Mouse (Mus musculus): ENCODE results near the gene Tlk2.
A peak's percentile ranks its signal among the peaks of the same experiment; 100 is the strongest.

The Tlk2 gene

DNA sequence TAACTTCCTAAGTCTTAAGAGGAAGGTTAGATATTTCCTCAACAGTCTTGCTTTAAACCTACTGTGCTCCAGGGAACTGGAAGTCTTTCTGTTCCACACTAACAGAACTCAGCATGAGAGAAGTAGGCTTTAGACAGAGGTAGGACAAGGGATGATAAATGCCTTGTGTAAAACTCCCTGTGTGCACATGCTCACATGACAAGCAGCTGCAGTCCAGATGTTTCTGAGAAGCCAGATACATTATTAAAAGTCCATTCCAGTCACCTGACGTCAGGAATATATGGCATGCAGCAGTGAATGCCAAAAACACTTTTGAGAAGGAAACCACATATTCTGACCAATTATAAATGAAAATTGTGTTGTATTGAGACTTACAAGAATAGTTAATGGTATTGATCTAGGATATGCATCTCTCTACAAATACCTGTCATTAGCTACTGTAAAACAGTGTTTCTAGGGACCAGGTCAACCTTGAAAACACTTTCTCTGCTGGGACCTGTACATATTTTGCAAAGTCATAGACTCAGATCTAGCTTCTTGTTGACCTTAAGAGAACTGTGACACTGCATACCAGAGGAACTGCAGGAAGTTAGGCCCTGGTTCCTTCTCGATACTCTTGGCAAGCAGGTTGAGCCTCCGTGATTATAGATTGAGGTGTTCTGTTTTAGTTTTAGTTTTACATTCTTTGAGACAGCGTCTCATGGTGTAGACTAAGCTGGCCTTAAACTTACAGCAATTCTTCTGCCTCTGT is 83.2 kb downstream of the Tlk2 start:
- no peak for DNase-seq (ENCODE audit: low read depth, low spot score)

DNA sequence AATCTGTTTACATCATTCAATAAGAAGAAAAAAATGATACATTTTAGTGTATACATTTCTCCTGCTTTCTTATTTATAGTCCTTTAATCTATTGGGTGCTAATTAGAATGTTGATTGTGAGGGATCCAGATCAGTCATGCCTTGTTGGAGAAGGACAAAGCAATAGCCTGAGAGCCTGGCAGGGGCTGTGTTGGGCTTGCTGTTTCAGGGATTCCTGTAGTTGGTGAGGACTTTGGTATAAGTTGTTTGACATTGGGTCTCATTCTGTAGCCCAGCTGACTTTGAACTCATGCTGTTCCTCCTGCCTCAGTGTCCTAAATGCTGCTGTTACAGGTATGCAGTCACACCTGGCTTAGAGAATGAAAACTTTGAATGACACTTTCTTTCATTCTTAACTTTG is 85.9 kb downstream of the Tlk2 start:
- no peak for DNase-seq (ENCODE audit: low read depth, low spot score)

DNA sequence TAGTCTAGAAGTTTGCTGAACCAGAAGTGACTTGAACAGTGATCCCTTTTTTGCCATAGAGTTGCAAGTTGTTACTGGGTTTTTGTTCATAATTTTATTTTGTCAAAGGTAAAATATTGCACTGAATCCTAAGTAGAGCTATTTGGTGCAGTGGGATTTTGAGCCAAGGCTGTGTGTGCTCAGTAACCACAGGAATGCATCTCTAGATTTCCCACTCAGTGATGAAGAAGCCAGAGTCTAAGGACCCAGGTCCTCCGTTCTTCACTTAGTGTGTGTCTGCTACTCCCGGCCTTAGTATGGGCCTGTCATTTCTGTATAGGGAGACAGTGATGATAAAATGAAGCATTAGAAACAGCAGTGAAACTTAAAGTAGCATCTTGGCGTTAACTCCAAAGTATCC is 86.4 kb downstream of the Tlk2 start:
- no peak for DNase-seq (ENCODE audit: low read depth, low spot score)

DNA sequence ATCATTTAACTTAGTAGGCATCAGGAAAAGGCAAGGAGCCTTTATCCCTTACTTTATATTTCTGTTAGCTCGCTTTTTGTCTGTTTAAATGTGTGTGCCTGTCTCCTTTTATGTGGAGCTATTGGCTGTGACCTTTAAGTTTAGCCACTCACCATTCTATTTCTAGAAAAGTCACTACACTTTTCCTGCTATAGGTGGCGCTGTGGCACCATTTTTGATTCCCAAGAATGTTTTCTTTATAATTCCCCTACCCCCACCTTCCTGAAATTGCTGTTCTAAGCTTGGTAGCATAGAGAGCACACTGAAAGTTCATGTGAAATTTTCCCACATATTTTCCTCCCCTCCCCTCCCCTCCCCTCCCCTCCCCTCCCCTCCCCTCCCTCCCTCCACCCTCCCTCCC is 91.5 kb downstream of the Tlk2 start:
- DNase-seq (ENCODE audit: low read depth, low spot score) = peak; percentile 39

DNA sequence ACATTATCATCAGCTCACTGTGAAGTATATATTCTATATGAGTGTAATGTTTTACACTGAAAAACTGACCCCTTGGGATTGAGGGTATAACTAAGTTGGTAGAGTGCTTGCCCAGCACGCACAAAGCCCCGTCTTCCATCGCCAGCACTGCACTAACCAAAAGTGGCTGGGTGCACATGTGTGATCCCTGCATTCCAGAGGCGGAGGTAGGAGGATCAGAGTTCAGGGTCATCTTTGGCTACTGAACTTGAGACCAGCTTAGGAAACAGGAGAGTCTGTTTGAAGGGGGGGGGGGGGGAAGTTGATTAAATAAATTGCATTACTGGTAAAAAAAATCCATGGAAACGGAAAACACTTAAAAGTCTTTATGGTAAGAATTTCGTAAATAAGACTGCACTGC is 101.8 kb downstream of the Tlk2 start:
- no peak for DNase-seq (ENCODE audit: low read depth, low spot score)

DNA sequence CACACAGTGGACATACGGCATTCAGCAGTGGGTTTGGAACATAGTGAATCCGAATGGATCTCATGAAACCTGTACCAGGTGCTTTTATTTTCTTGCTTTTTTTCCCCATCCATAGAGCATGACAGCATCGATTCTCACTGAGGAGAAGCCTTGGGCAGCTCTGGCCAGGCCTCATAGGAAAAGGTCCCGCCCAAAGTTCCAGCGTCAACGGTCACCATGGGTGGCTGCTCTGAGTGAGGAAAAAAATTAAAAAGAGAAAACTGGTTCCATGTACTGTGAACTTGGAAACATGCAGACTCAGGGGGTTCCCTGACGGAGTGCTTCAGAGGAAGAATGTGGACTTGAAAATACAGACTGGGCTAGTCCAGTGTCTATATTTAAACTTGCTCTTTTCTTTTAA is 102.7 kb downstream of the Tlk2 start:
- no peak for DNase-seq (ENCODE audit: low read depth, low spot score)

DNA sequence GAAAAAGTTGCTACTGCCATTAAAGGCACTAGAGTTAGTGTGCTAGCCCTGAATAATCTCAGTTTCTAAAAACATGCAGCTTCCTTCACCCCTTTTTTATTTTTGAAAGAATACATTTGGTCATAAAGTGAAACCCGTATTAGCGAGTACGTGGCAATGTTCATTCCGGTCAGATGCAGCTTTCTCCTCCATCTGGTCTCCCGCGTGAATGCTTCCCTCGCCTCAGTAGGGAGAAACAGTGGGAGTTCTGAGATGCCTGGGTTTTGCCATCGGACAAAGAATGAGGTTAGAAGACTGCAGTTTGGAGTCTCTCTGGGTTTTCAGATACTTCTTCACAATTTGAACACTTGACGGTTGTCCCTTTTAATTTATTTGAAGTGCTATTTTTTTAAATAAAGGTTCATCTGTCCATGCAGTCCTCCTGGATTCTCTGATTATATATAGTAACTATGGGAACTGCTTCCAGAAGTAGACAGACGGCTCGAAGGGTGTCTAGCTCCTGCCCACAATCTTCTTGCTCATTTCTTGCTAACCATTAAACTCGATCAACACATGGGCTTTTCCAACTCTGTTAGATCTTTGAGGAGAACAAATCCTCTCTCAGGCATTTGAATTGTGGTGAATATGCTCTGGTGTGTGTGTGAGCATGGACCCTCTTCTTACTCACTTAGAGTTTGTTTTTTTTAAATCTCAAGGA is 103.3 kb downstream of the Tlk2 start:
- no peak for DNase-seq (ENCODE audit: low read depth, low spot score)

DNA sequence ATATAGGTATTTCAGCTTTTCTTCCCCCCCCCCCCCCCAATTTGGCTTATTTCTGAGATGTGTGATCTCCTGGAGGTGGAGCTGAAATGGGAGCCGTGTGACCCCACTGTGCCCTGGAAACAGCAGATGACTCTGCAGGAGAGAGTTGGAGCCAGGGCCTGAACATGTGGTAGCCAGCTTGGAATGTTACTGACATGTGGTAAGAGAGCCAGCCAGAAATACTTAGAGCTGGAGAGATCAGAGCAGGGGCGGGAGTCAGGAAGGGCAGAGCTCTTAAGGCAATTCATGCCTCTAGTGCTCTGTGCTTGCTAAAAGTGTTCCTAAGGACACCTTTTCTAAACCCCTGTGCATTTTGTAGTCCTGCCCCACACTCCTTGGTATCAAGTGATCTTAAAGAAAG is 103.9 kb downstream of the Tlk2 start:
- DNase-seq (ENCODE audit: low read depth, low spot score) = no peak

DNA sequence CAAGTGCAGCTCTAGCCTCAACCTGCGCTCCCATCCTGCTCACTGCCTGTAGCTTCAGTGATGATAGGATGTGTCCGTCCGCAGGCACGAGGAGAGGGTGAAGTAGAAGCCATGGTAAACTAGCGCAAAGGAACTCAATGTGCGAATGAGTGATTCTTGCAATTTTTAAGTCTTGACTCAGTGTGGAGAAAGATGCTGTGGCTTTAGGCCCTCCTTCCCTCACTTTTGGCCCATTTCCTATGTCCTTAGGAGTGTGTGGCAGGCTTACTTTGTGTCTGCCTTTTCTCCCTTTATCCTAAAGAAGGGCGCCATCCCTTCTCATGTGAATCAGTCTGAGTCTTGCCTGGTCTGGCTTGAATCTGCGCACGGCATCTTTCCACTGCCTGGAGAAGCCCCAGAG is 104.4 kb downstream of the Tlk2 start:
- no peak for DNase-seq (ENCODE audit: low read depth, low spot score)

DNA sequence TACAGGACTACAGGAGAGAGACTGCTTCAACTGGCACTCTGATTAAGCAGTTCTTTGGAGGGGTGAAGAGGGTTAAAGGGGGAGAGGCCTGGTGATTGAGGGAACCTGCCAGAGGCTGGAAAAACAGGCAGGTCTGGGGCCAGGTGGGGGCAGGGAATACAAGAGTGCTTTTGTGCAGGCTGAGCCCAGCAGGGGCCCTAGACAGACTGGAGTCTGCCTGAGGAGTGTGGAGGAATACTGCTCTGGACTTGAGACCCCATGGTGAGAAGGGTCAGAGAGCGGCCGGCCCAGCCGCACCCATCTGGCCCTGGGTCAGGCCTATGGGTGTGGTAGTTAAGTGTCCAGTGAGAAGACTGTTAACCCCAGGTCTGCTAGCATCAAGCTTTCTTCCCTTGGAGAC is 107.1 kb downstream of the Tlk2 start:
- no peak for DNase-seq (ENCODE audit: low read depth, low spot score)

DNA sequence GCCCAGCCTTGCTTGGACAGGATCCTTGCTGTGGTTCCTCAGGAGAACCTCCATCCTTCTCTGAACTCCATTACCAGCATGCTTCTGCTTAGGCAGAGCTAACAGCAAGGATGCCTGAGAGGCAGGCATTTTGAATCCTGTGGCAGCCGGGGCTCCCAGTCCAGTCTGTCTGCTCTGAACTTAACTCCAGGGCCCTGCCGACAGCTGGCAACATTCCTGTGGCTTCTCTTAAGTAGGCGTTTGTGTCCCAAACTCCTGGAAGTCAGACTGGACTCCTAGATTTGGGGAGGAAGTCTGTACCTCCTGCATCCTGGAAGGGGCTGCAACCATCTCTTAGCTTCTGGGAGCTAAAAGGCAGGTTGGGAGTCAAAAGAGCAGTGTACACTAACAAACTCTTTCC is 110.8 kb downstream of the Tlk2 start:
- DNase-seq (ENCODE audit: low read depth, low spot score) = no peak

DNA sequence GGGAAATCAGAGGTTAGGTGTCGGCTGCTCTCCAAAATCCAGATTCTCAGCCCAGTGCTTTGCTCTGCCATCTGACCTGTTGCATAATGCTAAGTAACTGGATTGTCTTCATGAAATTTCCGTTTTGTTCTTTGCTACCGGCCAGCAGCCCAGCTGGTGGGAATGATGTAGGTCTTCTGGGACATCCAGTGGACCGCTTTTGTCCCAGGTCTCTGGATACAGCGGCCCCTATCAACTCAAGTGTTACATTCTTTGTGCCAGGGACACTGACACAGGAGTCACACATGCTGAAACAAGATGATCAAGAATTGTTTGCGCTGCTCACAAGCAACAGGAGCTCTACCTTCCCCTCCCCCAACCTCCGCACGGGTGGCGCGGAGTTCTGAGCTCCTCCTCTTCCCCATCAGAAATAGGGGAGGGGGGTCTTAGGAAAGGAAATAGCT is 113.1 kb downstream of the Tlk2 start:
- DNase-seq (ENCODE audit: low read depth, low spot score) = no peak

DNA sequence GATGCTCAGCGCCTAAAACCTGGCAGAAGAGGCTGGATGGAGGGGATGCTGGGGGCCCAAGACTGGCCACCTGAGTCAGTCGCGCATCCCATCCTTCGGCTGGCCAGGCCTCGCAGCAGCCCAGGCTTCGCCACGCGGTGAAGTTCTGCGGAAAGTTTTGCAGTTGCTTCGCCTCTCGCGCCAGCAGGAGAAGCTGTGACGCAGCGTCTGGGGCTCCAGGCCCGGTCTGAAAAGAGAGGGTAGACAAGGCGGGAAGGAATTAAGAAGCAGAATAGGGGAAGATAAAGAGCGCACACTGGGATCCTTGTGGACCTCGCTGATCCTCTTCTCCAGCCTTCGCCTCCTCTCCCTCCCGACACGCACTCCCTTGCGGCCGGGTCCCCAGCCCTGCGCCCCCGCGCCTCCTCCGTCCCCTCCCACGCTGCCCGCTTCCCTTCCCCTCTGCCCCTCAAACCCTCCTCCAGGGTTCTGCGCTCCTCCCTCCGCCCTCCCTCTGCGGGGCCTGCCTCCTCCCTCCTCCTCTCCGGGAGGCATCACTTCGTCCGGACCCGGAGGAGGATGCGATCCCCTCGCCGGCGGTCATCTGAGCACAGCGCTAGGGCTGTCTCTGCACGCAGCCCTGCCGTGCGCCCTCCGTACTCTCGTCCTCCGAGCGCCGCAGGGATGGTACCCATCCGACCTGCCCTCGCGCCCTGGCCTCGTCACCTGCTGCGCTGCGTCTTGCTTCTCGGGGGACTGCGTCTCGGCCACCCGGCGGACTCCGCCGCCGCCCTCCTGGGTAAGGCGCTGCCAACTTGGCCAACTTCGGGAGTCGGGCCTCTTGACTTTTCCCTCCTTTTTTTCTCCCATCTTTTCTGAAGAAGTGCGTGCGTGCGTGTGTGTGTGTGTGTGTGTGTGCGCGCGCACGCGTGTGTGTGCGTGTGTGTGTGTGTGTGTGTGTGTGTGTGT is 113.8 kb downstream of the Tlk2 start, which contains the start of gene Mrc2:
Gene Mrc2 (plus strand): TSS at position 520 of the 948 bp plus-strand sequence.
- no peak for DNase-seq (ENCODE audit: low read depth, low spot score)

DNA sequence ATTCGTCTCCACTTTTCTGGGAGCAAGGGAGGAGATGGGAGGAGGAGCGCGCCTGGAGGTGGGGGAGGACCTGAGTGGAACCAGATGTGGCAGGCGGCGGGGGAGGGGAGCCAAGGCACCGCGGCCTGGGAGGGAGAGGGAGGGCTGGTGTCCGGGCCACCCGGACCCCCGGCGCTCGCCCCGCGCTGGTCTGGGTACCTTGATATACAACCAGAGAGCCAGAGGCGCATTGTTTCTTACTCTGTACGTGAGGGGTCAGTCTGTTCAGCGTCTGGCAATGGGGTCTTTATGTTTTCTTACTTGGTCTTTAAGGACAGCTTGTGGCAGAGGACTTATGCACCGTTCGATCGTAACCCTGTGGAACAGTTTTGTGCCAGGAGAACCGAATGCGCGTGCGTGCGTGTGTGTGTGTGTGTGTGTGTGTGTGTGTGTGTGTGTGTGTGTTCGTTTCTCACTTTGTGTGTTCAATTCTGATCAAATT is 114.5 kb downstream of the Tlk2 start:
- no peak for DNase-seq (ENCODE audit: low read depth, low spot score)

DNA sequence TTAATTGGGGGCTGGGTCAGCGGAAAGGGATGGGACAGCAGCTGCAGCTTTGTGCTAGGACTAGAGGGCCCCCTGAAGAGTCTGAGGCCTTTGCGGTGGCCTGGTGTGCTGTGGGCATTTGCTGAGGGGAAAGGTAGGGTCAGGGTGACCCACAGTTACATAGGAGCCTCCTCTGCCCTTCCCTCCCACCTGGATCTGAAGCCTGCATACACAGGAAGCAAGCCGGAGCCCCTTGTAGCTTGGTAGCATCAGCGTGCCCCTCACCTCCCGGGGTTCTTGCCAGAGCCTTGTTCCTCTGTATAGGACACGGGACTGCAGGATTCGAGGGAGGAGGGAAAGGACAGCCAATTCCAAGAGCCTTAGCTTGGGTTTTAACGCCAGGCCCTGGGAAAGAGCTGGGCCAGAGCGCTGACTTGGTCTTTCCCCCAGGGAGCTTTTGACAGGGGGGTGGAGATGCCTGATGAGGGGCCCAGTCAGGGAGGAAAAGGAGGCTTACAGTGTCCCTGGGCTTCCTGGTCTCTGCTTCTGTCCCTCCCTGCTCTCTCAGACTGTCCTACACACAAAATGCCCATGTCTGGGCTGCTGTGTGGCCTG is 115.4 kb downstream of the Tlk2 start:
- no peak for DNase-seq (ENCODE audit: low read depth, low spot score)

DNA sequence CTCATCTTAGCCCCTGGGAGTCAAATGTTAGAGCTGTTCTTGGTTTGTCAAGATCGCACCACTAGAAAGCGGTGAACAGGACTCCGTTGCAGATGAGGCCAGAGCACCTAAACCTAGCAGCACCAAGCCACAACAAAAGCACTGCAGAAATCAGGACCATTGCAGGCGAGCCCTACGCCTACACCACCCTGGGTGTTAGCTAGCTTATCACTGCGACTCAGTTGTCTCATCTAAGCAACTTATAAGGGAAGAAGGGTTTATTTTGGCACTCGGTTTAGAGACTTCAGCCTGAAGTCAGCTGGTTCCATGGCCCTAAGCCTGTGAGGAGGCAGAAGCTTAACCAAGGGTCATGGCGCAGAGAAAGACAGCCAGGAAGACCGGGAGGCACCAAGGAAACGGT is 117.5 kb downstream of the Tlk2 start:
- DNase-seq (ENCODE audit: low read depth, low spot score) = no peak

DNA sequence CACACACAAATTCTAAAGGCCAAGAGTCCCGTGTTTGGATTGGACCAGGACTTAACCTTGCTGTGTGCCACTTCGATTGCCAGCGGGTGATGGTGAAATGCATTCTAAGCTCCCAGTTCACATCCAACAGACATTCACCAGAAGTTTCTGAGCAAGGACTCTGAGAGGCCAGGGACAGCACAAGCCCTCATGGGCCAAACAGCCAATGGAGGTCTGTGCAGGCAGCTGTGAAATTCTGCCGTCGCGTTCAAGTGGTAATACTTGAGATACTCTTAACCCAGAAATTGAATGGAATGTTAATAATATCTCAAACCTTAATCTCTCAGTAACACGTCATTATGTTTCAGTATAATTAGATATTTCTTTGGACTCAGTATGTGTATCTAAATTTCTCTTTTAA is 131.6 kb downstream of the Tlk2 start:
- no peak for DNase-seq (ENCODE audit: low read depth, low spot score)

DNA sequence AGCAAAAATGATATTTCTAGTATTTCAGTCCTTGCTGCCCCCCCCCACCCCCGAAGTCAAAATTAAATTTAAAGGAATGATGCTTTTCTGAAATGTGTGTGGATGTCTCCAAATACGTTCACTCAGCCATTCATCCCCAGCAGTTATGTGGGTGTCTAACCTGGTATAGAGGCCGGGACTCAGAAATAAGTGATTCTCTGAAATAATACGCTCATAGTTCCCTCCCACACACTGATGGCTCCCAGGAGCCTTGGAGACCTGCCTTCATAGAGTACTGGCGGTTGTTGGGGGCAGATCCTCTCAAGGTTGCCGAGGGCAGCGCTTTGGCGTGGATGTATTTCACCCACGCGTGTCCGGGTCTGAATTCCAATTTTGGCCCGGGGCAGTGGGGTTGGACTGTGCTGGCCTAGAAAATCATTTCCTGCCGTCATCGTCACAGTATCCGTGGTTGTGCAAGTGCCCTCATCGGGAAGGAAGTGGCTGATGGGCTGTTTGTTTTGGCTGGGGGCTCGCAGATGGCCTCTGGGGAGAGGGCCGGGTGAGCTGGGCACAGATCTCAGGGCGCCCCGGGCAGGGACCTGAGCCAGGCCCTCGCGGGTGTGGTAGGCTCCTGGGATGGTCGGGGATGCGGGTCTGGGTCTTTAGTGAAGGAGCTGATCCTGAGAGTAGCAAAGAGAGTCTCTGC is 132.8 kb downstream of the Tlk2 start:
- DNase-seq (ENCODE audit: low read depth, low spot score) = no peak

DNA sequence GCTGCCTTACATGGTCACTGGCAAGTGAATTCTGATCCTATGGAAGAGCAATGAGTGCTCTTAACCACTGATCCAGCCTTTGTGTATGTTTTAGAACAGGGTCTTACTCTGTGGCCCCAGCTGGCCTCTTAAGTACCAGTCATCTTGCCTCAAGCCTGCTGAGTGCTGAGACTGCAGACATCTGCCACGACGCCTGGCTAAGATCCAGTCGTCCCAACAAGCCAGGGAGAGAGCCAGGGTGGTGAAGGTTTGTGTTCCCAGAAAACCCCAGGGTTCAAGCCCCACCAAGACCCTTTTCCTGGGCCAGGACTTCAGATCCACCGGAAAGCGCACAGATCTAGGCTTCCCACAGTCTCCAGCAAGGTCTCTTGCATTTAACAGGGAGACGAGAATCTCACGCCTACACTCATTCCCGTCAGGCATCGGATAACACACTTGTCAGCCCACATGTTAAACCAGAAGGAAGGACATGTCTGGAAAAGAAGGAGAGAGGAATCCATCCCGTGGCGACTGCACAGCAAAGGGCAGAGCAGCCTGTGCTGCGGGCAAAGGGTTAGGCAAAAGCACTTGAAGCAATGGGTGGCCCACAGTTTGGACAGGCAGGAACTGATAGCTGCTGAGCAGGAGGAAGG is 133.8 kb downstream of the Tlk2 start:
- DNase-seq (ENCODE audit: low read depth, low spot score) = no peak

DNA sequence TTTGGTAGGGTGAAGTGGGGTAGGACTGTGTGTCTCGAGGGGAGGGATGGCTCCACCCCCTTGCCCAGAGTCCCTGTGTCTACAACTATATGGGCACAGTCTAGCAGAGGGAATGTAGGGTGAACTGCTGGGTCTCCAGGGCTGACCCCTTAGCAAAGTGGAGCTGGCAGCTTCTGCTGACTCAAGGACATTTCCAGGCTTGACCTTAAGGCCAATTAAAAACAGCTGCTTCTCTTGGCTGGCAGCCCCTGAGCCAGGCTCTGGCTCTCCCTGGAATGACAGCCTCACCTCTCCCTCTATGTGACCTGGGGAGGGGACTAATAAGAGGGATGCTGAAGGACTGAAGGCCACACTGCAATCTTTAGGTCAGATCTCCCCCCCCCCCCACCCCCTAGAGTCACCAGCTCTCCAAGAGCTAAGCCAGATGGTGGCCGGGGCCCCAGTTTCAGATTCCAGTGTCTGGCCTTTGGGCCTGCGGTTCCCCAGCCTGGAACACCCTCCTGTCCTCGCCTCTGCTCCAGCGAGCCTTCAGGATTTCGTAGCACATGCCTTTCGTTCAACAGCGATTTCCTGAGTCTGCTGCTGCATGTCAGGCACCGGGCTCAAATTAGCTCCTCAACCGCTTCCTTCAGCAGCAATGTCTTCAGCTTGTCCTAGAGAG is 134.5 kb downstream of the Tlk2 start:
- DNase-seq (ENCODE audit: low read depth, low spot score) = no peak
